Mouse (Mus musculus): Measurements from ENCODE around the gene Tenm4. TPM values are rescaled to one million over a fixed set of nuclear protein-coding genes. Genes with fewer than 3 reads are reported as not detected.

The Tenm4 gene
- total and polyA plus RNA-seq, 3 experiments = 0.04 to 0.38 TPM; not detected in 1

DNA sequence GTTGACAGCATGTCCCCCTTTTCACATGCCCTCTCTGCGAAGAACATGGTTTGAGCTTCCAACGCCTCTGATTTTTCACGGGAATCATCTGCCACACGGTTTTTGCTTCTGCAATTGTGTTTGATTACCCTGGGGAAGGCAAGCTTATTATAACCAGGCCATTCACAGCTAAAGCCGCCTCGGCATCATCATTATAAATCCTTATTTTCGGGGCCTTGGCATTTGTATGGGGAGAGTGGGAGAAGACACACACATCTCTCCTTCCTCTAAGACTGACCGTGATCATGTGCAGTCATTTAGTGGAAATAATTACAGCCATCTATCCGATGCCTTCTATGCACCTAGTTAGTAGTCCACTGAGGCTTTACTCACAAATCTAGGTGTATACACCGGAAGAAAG lies 719.9 kb downstream of the Tenm4 start:
- H3K27me3 ChIP-seq (ENCODE audit: insufficient read depth, low read length) = peaks cover 7% of the 10 kb centered on the region; the same call in 1 of the 2 replicates
- H3K4me3 ChIP-seq (ENCODE audit: low read depth, low read length) = no peak overlapping the region
- no peak for TF ChIP-seq GATA2 (IDR thresholded peaks at IDR 0.05; ENCODE audit: borderline replicate concordance, low read depth, low read length)
- TF ChIP-seq POLR2AphosphoS5 (IDR thresholded peaks at IDR 0.05; ENCODE audit: insufficient replicate concordance, low read depth, low read length) = no peak
- TF ChIP-seq TAL1 (conservative IDR thresholded peaks at IDR 0.05; ENCODE audit: low read depth, low read length) = no peak
- no peak for TF ChIP-seq CTCF (IDR thresholded peaks at IDR 0.05; ENCODE audit: low read depth, low read length)
- no peak for TF ChIP-seq GATA1 (IDR thresholded peaks at IDR 0.05; ENCODE audit: borderline replicate concordance, low read length)
- no peaks in the 10 kb centered on the region for H3K4me1 ChIP-seq (ENCODE audit: insufficient read depth, low read depth, low read length)
- ATAC-seq (ENCODE audit: extremely low read depth, insufficient number of reproducible peaks, low FRiP score, poor library complexity, severe bottlenecking) (no peak), DNase-seq (ENCODE audit: low spot score) (no peak)
- H3K9me3 ChIP-seq (replicated peaks) = no peaks in the 10 kb centered on the region
- no peaks in the 10 kb centered on the region for H3K36me3 ChIP-seq (replicated peaks)

DNA sequence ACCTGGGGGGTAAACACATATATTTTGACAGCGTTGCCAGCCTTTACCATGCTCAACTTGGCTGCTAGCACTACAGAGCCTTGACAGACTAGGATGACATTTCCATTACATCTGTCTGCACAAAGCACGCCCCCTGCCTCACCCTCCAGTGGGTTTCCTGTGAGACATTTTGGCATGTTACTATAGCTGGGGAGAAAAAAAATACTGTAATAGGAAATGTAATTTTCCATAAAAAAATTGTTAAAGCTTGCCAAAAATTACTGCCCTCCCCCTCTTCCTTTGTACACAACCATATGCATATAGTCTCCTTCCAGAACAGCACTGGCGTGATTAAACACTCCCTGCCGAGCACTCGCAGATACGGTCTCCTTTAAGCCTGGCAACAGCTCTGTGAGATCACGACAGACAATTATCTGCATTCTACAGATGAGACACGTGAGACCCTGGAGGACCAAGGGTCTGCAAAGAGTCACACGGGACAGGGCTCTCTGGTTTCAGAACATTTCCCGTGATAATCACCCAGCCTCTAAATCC lies 728.1 kb downstream of the Tenm4 start:
- H3K27me3 ChIP-seq (ENCODE audit: insufficient read depth, low read length) = no peaks in the 10 kb centered on the region; the same call in 1 of the 2 replicates
- H3K9me3 ChIP-seq (replicated peaks) = no peaks in the 10 kb centered on the region
- no peaks in the 10 kb centered on the region for H3K4me1 ChIP-seq (ENCODE audit: insufficient read depth, low read depth, low read length)
- no peak overlapping the region for H3K4me3 ChIP-seq (ENCODE audit: low read depth, low read length)
- DNase-seq (ENCODE audit: low spot score) (no peak), ATAC-seq (ENCODE audit: extremely low read depth, insufficient number of reproducible peaks, low FRiP score, poor library complexity, severe bottlenecking) (no peak)
- no peaks in the 10 kb centered on the region for H3K36me3 ChIP-seq (replicated peaks)
- TF ChIP-seq GATA2 (IDR thresholded peaks at IDR 0.05; ENCODE audit: borderline replicate concordance, low read depth, low read length) (no peak), TAL1 (conservative IDR thresholded peaks at IDR 0.05; ENCODE audit: low read depth, low read length) (no peak), POLR2AphosphoS5 (IDR thresholded peaks at IDR 0.05; ENCODE audit: insufficient replicate concordance, low read depth, low read length) (no peak), CTCF (IDR thresholded peaks at IDR 0.05; ENCODE audit: low read depth, low read length) (no peak), GATA1 (IDR thresholded peaks at IDR 0.05; ENCODE audit: borderline replicate concordance, low read length) (no peak)

DNA sequence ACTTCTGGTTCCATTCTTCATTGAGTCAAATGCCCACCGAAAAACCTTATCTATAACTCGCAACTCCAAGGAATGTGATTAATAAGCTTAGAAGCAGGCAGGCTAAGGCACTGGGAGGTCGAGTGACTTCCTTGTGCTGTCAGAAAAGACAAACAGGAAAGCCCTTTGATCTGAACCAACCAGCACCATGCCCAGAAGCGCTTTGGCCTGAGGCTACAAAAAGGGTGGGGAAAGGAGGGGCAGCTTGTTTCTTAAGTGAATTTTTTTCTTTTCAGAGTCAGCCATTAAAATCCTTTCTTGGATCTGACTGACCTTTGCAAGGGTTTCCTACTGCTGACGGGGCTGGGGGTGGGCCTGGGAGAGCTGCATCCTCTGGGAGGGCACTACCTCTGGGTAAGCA lies 731.1 kb downstream of the Tenm4 start:
- ATAC-seq (ENCODE audit: extremely low read depth, insufficient number of reproducible peaks, low FRiP score, poor library complexity, severe bottlenecking) (no peak), DNase-seq (ENCODE audit: low spot score) (no peak)
- TF ChIP-seq POLR2AphosphoS5 (IDR thresholded peaks at IDR 0.05; ENCODE audit: insufficient replicate concordance, low read depth, low read length) (no peak), GATA1 (IDR thresholded peaks at IDR 0.05; ENCODE audit: borderline replicate concordance, low read length) (no peak), CTCF (IDR thresholded peaks at IDR 0.05; ENCODE audit: low read depth, low read length) (no peak), GATA2 (IDR thresholded peaks at IDR 0.05; ENCODE audit: borderline replicate concordance, low read depth, low read length) (no peak), TAL1 (conservative IDR thresholded peaks at IDR 0.05; ENCODE audit: low read depth, low read length) (no peak)
- H3K4me1 ChIP-seq (ENCODE audit: insufficient read depth, low read depth, low read length) = no peaks in the 10 kb centered on the region
- H3K36me3 ChIP-seq (replicated peaks) = no peaks in the 10 kb centered on the region
- no peak overlapping the region for H3K4me3 ChIP-seq (ENCODE audit: low read depth, low read length)
- peaks cover 9% of the 10 kb centered on the region for H3K27me3 ChIP-seq (ENCODE audit: insufficient read depth, low read length)
- no peaks in the 10 kb centered on the region for H3K9me3 ChIP-seq (replicated peaks)

DNA sequence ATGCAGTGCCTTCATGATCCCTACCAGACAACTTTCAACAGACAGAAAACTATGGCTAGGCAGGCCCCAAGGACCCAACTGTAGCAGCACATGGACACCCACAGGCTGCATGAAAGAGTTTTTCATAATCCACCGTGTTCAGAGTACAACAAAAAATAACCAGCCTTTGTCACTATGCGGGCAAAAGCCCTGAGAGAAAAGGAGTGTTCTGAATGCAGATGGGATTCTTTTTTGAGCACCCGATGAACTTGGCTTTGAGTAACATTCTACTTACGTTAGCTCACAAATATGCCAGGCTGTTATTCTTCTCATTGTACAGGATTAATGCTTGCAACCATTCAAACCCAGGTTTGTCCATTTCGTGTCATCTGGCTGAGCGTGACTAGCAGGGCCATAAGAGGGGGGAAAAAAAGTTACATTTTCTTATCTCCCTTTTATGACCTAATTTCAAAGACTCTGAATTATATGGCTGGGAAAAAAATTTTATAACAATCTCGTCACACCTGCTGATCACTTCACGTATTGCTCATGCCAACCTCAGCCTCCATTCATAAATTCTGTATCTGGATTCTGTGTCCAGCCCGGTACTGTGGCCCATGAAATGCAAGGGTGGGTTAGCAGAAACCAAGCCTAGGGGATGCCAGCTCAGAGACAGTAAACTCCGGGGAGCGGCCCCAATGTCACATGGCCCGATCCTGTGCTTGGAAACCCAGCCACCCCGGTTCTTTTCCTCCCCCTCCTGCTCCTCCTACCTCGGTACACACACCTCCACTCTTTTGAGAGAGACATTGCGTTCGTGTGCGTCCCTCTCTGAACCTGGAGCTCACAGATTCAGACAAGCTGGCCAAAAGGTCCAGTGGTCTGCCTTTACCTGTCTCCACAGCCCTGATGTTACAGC lies 732.3 kb downstream of the Tenm4 start:
- TF ChIP-seq CTCF (IDR thresholded peaks at IDR 0.05; ENCODE audit: low read depth, low read length) = no peak
- no peak for TF ChIP-seq GATA2 (IDR thresholded peaks at IDR 0.05; ENCODE audit: borderline replicate concordance, low read depth, low read length)
- no peak for TF ChIP-seq POLR2AphosphoS5 (IDR thresholded peaks at IDR 0.05; ENCODE audit: insufficient replicate concordance, low read depth, low read length)
- TF ChIP-seq TAL1 (conservative IDR thresholded peaks at IDR 0.05; ENCODE audit: low read depth, low read length) = no peak
- TF ChIP-seq GATA1 (IDR thresholded peaks at IDR 0.05; ENCODE audit: borderline replicate concordance, low read length) = no peak
- no peak for ATAC-seq (ENCODE audit: extremely low read depth, insufficient number of reproducible peaks, low FRiP score, poor library complexity, severe bottlenecking)
- no peaks in the 10 kb centered on the region for H3K9me3 ChIP-seq (replicated peaks)
- no peaks in the 10 kb centered on the region for H3K36me3 ChIP-seq (replicated peaks)
- peaks cover 11% of the 10 kb centered on the region for H3K27me3 ChIP-seq (ENCODE audit: insufficient read depth, low read length)
- H3K4me3 ChIP-seq (ENCODE audit: low read depth, low read length) = no peak overlapping the region
- no peak for DNase-seq (ENCODE audit: low spot score)
- no peaks in the 10 kb centered on the region for H3K4me1 ChIP-seq (ENCODE audit: insufficient read depth, low read depth, low read length)

DNA sequence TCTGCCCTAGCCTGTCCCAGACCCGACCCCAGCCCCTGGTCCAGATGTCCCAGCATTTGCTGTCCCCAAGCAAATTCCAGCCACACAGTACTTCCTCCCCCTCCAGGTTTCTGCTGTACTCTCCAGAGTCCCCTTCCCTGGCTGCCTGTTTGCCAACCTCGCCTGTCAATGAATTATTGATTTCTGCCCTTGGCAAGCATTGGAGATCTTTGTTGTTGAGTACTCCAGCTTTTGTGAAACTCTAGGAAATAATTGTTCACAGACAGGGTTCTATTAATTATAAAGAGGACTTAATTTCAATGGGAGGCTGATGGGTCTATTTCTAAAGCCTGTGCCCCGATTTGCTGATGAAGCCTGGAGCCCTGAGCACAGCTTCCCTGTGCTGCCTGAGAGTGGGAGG lies 733.4 kb downstream of the Tenm4 start:
- ATAC-seq (ENCODE audit: extremely low read depth, insufficient number of reproducible peaks, low FRiP score, poor library complexity, severe bottlenecking) (no peak), DNase-seq (ENCODE audit: low spot score) (no peak)
- Histone ChIP-seq H3K27me3 (ENCODE audit: insufficient read depth, low read length) (peaks cover 11% of the 10 kb centered on the region), H3K36me3 (replicated peaks) (no peaks in the 10 kb centered on the region), H3K4me3 (ENCODE audit: low read depth, low read length) (no peak overlapping the region), H3K9me3 (replicated peaks) (no peaks in the 10 kb centered on the region), H3K4me1 (ENCODE audit: insufficient read depth, low read depth, low read length) (no peaks in the 10 kb centered on the region)
- TF ChIP-seq POLR2AphosphoS5 (IDR thresholded peaks at IDR 0.05; ENCODE audit: insufficient replicate concordance, low read depth, low read length) = no peak
- no peak for TF ChIP-seq GATA1 (IDR thresholded peaks at IDR 0.05; ENCODE audit: borderline replicate concordance, low read length)
- TF ChIP-seq CTCF (IDR thresholded peaks at IDR 0.05; ENCODE audit: low read depth, low read length) = no peak
- no peak for TF ChIP-seq GATA2 (IDR thresholded peaks at IDR 0.05; ENCODE audit: borderline replicate concordance, low read depth, low read length)
- no peak for TF ChIP-seq TAL1 (conservative IDR thresholded peaks at IDR 0.05; ENCODE audit: low read depth, low read length)

DNA sequence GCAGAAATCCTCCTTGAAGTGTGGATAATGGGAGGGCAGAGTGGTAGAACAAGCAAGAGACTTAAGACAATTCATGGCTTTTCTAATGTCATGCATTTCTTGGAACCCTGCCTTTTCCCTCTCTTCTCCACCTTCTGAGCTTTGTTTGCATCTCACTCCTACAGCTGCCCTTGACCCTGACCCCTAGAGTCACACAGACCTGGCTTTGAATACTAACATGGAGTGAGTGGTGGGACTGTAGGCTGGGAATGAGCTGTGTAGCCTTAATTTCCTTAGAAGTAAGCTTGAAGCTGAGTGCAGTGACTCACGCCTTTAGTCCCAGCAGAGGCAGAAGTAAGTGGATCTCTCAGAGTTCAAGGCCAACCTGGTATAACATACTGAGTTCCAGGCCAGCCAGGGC lies 733.9 kb downstream of the Tenm4 start:
- H3K4me3 ChIP-seq (ENCODE audit: low read depth, low read length) = no peak overlapping the region
- DNase-seq (ENCODE audit: low spot score) (no peak), ATAC-seq (ENCODE audit: extremely low read depth, insufficient number of reproducible peaks, low FRiP score, poor library complexity, severe bottlenecking) (no peak)
- no peaks in the 10 kb centered on the region for H3K4me1 ChIP-seq (ENCODE audit: insufficient read depth, low read depth, low read length)
- no peaks in the 10 kb centered on the region for H3K9me3 ChIP-seq (replicated peaks)
- H3K36me3 ChIP-seq (replicated peaks) = no peaks in the 10 kb centered on the region
- no peak for TF ChIP-seq CTCF (IDR thresholded peaks at IDR 0.05; ENCODE audit: low read depth, low read length)
- H3K27me3 ChIP-seq (ENCODE audit: insufficient read depth, low read length) = peaks cover 11% of the 10 kb centered on the region

Measured in G1E (cell line).